ENCODE assay signal across 24 mouse cellular contexts in genomic region chr5:99233176-99233575, GRCm38 (mm10).
DNase-seq lines count a peak whose midpoint lies in the region; ATAC-seq and TF ChIP-seq lines count a peak whose summit lies in the region.
"Had no signal": no experiment of that assay in that cellular context is flagged by ENCODE, and none has a peak within 500 bp of the region (broad histone marks: within the 10 kb centered on the region; RNA-seq: fewer than 3 reads in every experiment).

No protein-coding gene starts in this region.

- peak in 1 of 2 experiments; percentile 25 for DNase-seq in heart, adult 2 months
- peak; percentile 49 for DNase-seq in kidney, postnatal 10 days
- DNase-seq in testis, postnatal 14 days (ENCODE audit: low spot score) = no peak
- DNase-seq in thymus, adult 2 months = no peak
- no peak for DNase-seq in left cerebral cortex, adult 11 months (ENCODE audit: low spot score)
- DNase-seq: cerebellum, adult 11 months; cerebellum, postnatal 10 days; forebrain, postnatal 0 days; gastrocnemius, postnatal 25 days; lung, adult 18-20 months; lung, postnatal 4 days; midbrain, embryonic 14.5 days; right cerebral cortex, postnatal 14 days; thymus, postnatal 14 days had no signal

- peak overlapping the region; percentile 45; the same call in 1 of the 2 replicates for H3K27ac ChIP-seq in heart, adult 2 months
- H3K27ac ChIP-seq in heart, embryonic 12.5 days (ENCODE audit: poor library complexity, severe bottlenecking) = no peak overlapping the region; the same call in 1 of the 2 replicates
- H3K27ac ChIP-seq in kidney, embryonic 16.5 days (ENCODE audit: low read length) = no peak overlapping the region
- H3K27ac ChIP-seq in testis, adult 2 months (ENCODE audit: control insufficient read depth, insufficient read depth, low read depth, low read length) = peak overlapping the region; percentile 13; the same call in 1 of the 2 replicates
- H3K27ac ChIP-seq in thymus, adult 2 months (ENCODE audit: control insufficient read depth, insufficient read depth, low read length) = no peak overlapping the region
- H3K27ac ChIP-seq: hindbrain, embryonic 14.5 days; kidney, embryonic 15.5 days; layer of hippocampus, adult 2 months; liver, embryonic 12.5 days; stomach, postnatal 0 days had no signal

- WGBS in heart, adult 2 months = 15% methylated on average over 3 of the region's 3 CpGs
- WGBS in heart, embryonic 12.5 days = 41% methylated on average over 3 of the region's 3 CpGs
- 54% methylated on average over 3 of the region's 3 CpGs for WGBS in kidney, embryonic 16.5 days
- 92% methylated on average over 3 of the region's 3 CpGs for WGBS in thymus, adult 2 months

- H3K9ac ChIP-seq in heart, adult 2 months (ENCODE audit: low read depth, low read length) = no peak overlapping the region
- no peak overlapping the region for H3K9ac ChIP-seq in heart, embryonic 12.5 days
- no peak overlapping the region for H3K9ac ChIP-seq in kidney, embryonic 16.5 days (replicated peaks; ENCODE audit: low read length)
- H3K9ac ChIP-seq: forebrain, postnatal 0 days; hindbrain, embryonic 14.5 days; kidney, embryonic 15.5 days; liver, embryonic 12.5 days had no signal

- H3K9me3 ChIP-seq in heart, embryonic 12.5 days (replicated peaks) = no peaks in the 10 kb centered on the region
- no peaks in the 10 kb centered on the region for H3K9me3 ChIP-seq in kidney, embryonic 16.5 days (ENCODE audit: low read length)
- H3K9me3 ChIP-seq: kidney, embryonic 15.5 days; liver, embryonic 12.5 days had no signal

- H3K4me2 ChIP-seq in heart, embryonic 12.5 days = no peak overlapping the region
- H3K4me2 ChIP-seq in kidney, embryonic 16.5 days (replicated peaks; ENCODE audit: low read depth, low read length) = no peak overlapping the region
- H3K4me2 ChIP-seq: hindbrain, embryonic 14.5 days; kidney, embryonic 15.5 days; liver, embryonic 12.5 days had no signal

- no peak overlapping the region for H3K4me3 ChIP-seq in heart, adult 2 months
- no peak overlapping the region for H3K4me3 ChIP-seq in heart, embryonic 12.5 days
- H3K4me3 ChIP-seq in kidney, embryonic 16.5 days (ENCODE audit: low read length) = no peak overlapping the region
- no peak overlapping the region for H3K4me3 ChIP-seq in testis, adult 2 months (ENCODE audit: control insufficient read depth, low read depth, low read length)
- no peak overlapping the region for H3K4me3 ChIP-seq in thymus, adult 2 months (ENCODE audit: control insufficient read depth, insufficient read depth, low read length)
- H3K4me3 ChIP-seq: kidney, embryonic 15.5 days; layer of hippocampus, adult 2 months; liver, embryonic 12.5 days had no signal

- no peaks in the 10 kb centered on the region for H3K79me2 ChIP-seq in heart, adult 2 months (replicated peaks; ENCODE audit: control insufficient read depth, insufficient read depth, low read length)

- no peak for TF ChIP-seq EP300 in heart, adult 2 months (IDR thresholded peaks at IDR 0.05; ENCODE audit: insufficient read depth, low read depth, low read length)

- no peak for TF ChIP-seq POLR2A in heart, adult 2 months (IDR thresholded peaks at IDR 0.05; ENCODE audit: insufficient read depth, low read depth, low read length)
- no peak for TF ChIP-seq POLR2A in testis, adult 2 months (IDR thresholded peaks at IDR 0.05; ENCODE audit: control insufficient read depth, low read depth, low read length)
- TF ChIP-seq POLR2A in thymus, adult 2 months (IDR thresholded peaks at IDR 0.05; ENCODE audit: control insufficient read depth, extremely low read depth, insufficient read depth, low read length, poor library complexity) = no peak

- intact Hi-C loops in heart, adult 2 months (cut with DNase I) = no loop called here

- no peak for TF ChIP-seq CTCF in heart, adult 2 months (IDR thresholded peaks at IDR 0.05)
- TF ChIP-seq CTCF in testis, adult 2 months (IDR thresholded peaks at IDR 0.05; ENCODE audit: control insufficient read depth, insufficient read depth, insufficient replicate concordance, low read depth, low read length) = no peak
- no peak for TF ChIP-seq CTCF in thymus, adult 2 months (IDR thresholded peaks at IDR 0.05; ENCODE audit: borderline replicate concordance, control insufficient read depth, extremely low read depth, insufficient read depth, low read length, poor library complexity)

- ATAC-seq in heart, embryonic 12.5 days (ENCODE audit: insufficient number of reproducible peaks, low FRiP score) = no peak
- no peak for ATAC-seq in kidney, embryonic 16.5 days (ENCODE audit: low FRiP score, low TSS enrichment)
- ATAC-seq: forebrain, postnatal 0 days; inflammation-experienced regulatory T-cells, adult 6 months; liver, embryonic 12.5 days; Patski had no signal

- H3K36me3 ChIP-seq in heart, adult 2 months (ENCODE audit: control insufficient read depth, insufficient read depth, low read length) = peaks cover 15% of the 10 kb centered on the region
- peaks cover 94% of the 10 kb centered on the region for H3K36me3 ChIP-seq in heart, embryonic 12.5 days
- H3K36me3 ChIP-seq in kidney, embryonic 16.5 days (ENCODE audit: insufficient read depth, low read length) = peaks cover 23% of the 10 kb centered on the region
- no peaks in the 10 kb centered on the region for H3K36me3 ChIP-seq in testis, adult 2 months (ENCODE audit: control insufficient read depth, insufficient read depth, low read length)
- H3K36me3 ChIP-seq in thymus, adult 2 months (ENCODE audit: control insufficient read depth, insufficient read depth, low read length) = no peaks in the 10 kb centered on the region

- no peaks in the 10 kb centered on the region for H3K27me3 ChIP-seq in heart, adult 2 months (ENCODE audit: control insufficient read depth, insufficient read depth, low read length)
- no peaks in the 10 kb centered on the region for H3K27me3 ChIP-seq in heart, embryonic 12.5 days (replicated peaks)
- no peaks in the 10 kb centered on the region for H3K27me3 ChIP-seq in kidney, embryonic 16.5 days (ENCODE audit: insufficient read depth, low read length)
- no peaks in the 10 kb centered on the region for H3K27me3 ChIP-seq in testis, adult 2 months (ENCODE audit: control insufficient read depth, insufficient read depth, low read length)
- no peaks in the 10 kb centered on the region for H3K27me3 ChIP-seq in thymus, adult 2 months (ENCODE audit: control insufficient read depth, insufficient read depth, low read length)
- H3K27me3 ChIP-seq: kidney, embryonic 15.5 days; liver, embryonic 12.5 days; Patski had no signal

- H3K4me1 ChIP-seq in heart, adult 2 months (ENCODE audit: control insufficient read depth, insufficient read depth, low read length) = peaks cover 13% of the 10 kb centered on the region
- peaks cover 22% of the 10 kb centered on the region for H3K4me1 ChIP-seq in heart, embryonic 12.5 days (replicated peaks)
- no peaks in the 10 kb centered on the region for H3K4me1 ChIP-seq in kidney, embryonic 16.5 days (ENCODE audit: insufficient read depth, low read length)
- peaks cover 2% of the 10 kb centered on the region; the same call in 1 of the 2 replicates for H3K4me1 ChIP-seq in testis, adult 2 months (ENCODE audit: control insufficient read depth, insufficient read depth, low read length)
- H3K4me1 ChIP-seq in thymus, adult 2 months (replicated peaks; ENCODE audit: control insufficient read depth, insufficient read depth, low read length) = no peaks in the 10 kb centered on the region
- H3K4me1 ChIP-seq: liver, embryonic 12.5 days had no signal

Comparison
In these comparisons a context has a peak if more than half of its experiments do, and no peak if none do; other contexts are left out.
1. H3K27ac ChIP-seq: peak in heart, adult 2 months (single experiment) and testis, adult 2 months (single experiment); none in heart, embryonic 12.5 days (single experiment), kidney, embryonic 16.5 days (single experiment) and thymus, adult 2 months (single experiment).